Mouse (Mus musculus) kidney, postnatal 4 days (tissue): ENCODE measurements around the gene Wfikkn1.

ENCODE experiments used
- DNase-seq, 2 experiments: peaks; one replicate each; pipeline ENCODE4 v3.0.0; 2021; ENCODE audit warnings: mixed read lengths in 2 of 2

Gene Wfikkn1

GRCm38 (mm10) chr17:25880196-25880910 lies at the start of gene Wfikkn1:
Gene Wfikkn1, minus strand, starts transcription at chr17:25880858.
- no peak for DNase-seq

- DNase-seq: no peak
Measured at GRCm38 (mm10) chr17:25925348-25925747, 44.7 kb upstream of the Wfikkn1 start.

- DNase-seq: no peak
Measured at GRCm38 (mm10) chr17:25922120-25922519, 41.5 kb upstream of the Wfikkn1 start.

- peak; percentile 100 for DNase-seq
Measured at GRCm38 (mm10) chr17:25919786-25920642, 39.4 kb upstream of the Wfikkn1 start.

- peak in 1 of 2 experiments; percentile 76 for DNase-seq
Measured at GRCm38 (mm10) chr17:25919144-25919785, 38.6 kb upstream of the Wfikkn1 start, which contains the start of gene Rab40c. Gene Rab40c, minus strand, starts transcription at chr17:25919727.

GRCm38 (mm10) chr17:25918037-25918750 lies 37.5 kb upstream of the Wfikkn1 start:
- no peak for DNase-seq

GRCm38 (mm10) chr17:25916931-25917647 lies 36.4 kb upstream of the Wfikkn1 start:
- DNase-seq: no peak

GRCm38 (mm10) chr17:25914295-25914694 lies 33.6 kb upstream of the Wfikkn1 start:
- no peak for DNase-seq

GRCm38 (mm10) chr17:25913877-25914275 lies 33.2 kb upstream of the Wfikkn1 start:
- no peak for DNase-seq

GRCm38 (mm10) chr17:25913186-25913876 lies 32.7 kb upstream of the Wfikkn1 start:
- DNase-seq: peak in 1 of 2 experiments; percentile 17

- DNase-seq: no peak
Measured at GRCm38 (mm10) chr17:25911816-25912215, 31.2 kb upstream of the Wfikkn1 start.

- DNase-seq: no peak
Measured at GRCm38 (mm10) chr17:25907640-25908039, 27.0 kb upstream of the Wfikkn1 start.

- DNase-seq: no peak
Measured at GRCm38 (mm10) chr17:25903061-25903460, 22.4 kb upstream of the Wfikkn1 start.

- DNase-seq: no peak
Measured at GRCm38 (mm10) chr17:25900193-25900592, 19.5 kb upstream of the Wfikkn1 start.

GRCm38 (mm10) chr17:25895891-25896290 lies 15.2 kb upstream of the Wfikkn1 start:
- peak in 1 of 2 experiments; percentile 30 for DNase-seq

GRCm38 (mm10) chr17:25895415-25895814 lies 14.8 kb upstream of the Wfikkn1 start:
- peak; percentile 70 to 77 for DNase-seq

GRCm38 (mm10) chr17:25893975-25894617 lies 13.4 kb upstream of the Wfikkn1 start:
- DNase-seq: peak; percentile 76 to 83

- no peak for DNase-seq
Measured at GRCm38 (mm10) chr17:25888837-25889236, 8.2 kb upstream of the Wfikkn1 start.

GRCm38 (mm10) chr17:25887467-25887866 lies 6.8 kb upstream of the Wfikkn1 start:
- DNase-seq: no peak

GRCm38 (mm10) chr17:25886806-25887205 lies 6.1 kb upstream of the Wfikkn1 start:
- no peak for DNase-seq

GRCm38 (mm10) chr17:25885636-25886035 lies 5.0 kb upstream of the Wfikkn1 start:
- peak in 1 of 2 experiments; percentile 56 for DNase-seq
